Mouse (Mus musculus) heart, embryonic 15.5 days (tissue): ENCODE results near the gene Rcl1. TPM values are rescaled to one million over a fixed set of nuclear protein-coding genes. Genes with fewer than 3 reads are reported as not detected.

Experiments used
- ATAC-seq: fragments of 200-750 bp; cut with Nextera tagmentation; replicated peaks from 2 replicates; pipeline ENCODE4 v1.8.0; 2017; ENCODE audit warnings: low read depth, moderate TSS enrichment; ENCODE audit not compliant: insufficient number of reproducible peaks, insufficient read depth, low FRiP score
- H3K27ac ChIP-seq: fragments of 300-500 bp; sonication (generic); 2 replicates; pipeline ENCODE4 v1.5.1; 2015; ENCODE audit warnings: mild to moderate bottlenecking, inconsistent platforms
- H3K27me3 ChIP-seq: fragments of 300-500 bp; sonication (generic); 2 replicates; pipeline ENCODE4 v1.6.1; 2015; ENCODE audit warnings: inconsistent platforms
- H3K36me3 ChIP-seq: fragments of 300-500 bp; sonication (generic); 2 replicates; pipeline ENCODE4 v1.6.1; 2015; ENCODE audit warnings: mild to moderate bottlenecking, inconsistent platforms
- H3K4me1 ChIP-seq: fragments of 300-500 bp; sonication (generic); replicated peaks from 2 replicates; pipeline ENCODE4 v1.6.1; 2015; ENCODE audit warnings: inconsistent platforms
- H3K4me2 ChIP-seq: fragments of 300-500 bp; sonication (generic); 2 replicates; pipeline ENCODE4 v1.6.1; 2015; ENCODE audit warnings: inconsistent platforms, mild to moderate bottlenecking, moderate library complexity
- H3K4me3 ChIP-seq: fragments of 300-500 bp; sonication (generic); 2 replicates; pipeline ENCODE4 v1.5.1; 2015; ENCODE audit warnings: mild to moderate bottlenecking, inconsistent platforms
- H3K9ac ChIP-seq: fragments of 300-500 bp; sonication (generic); 2 replicates; pipeline ENCODE4 v1.6.1; 2015; ENCODE audit warnings: mild to moderate bottlenecking, inconsistent platforms
- H3K9me3 ChIP-seq: fragments of 300-500 bp; sonication (generic); replicated peaks from 2 replicates; pipeline ENCODE4 v1.6.1; 2016; ENCODE audit warnings: inconsistent platforms
- WGBS: fragments of 180-500 bp; shearing (Covaris S2); methylation state at CpG from one replicate; pipeline ENCODE4 v1.1.7; 2015; ENCODE audit warnings: mixed read lengths; 5-methylcytosine and 5-hydroxymethylcytosine counted together
- polyA plus RNA-seq: library from polyadenylated mRNA; unstranded; fragments of >200 nt; fragmentation: Nextera tagmentation; extraction: Ambion mirVana; gene quantifications from 2 replicates; pipeline ENCODE4 v1.2.1, GENCODE M21; 2015

Rcl1 gene
- polyA plus RNA-seq, 1 experiment from 2014 or later = 14.2 TPM

GRCm38 (mm10) chr19:29155552-29155951 lies 54.4 kb downstream of the Rcl1 start:
- Histone ChIP-seq H3K9me3 (no peaks in the 10 kb centered on the region), H3K36me3 (no peaks in the 10 kb centered on the region), H3K4me1 (no peaks in the 10 kb centered on the region), H3K4me3 (no peak overlapping the region), H3K27ac (no peak overlapping the region), H3K27me3 (no peaks in the 10 kb centered on the region), H3K9ac (no peak overlapping the region), H3K4me2 (no peak overlapping the region)
- ATAC-seq = no peak
- 63% methylated on average over 3 of the region's 3 CpGs for WGBS

- Histone ChIP-seq H3K9me3 (no peaks in the 10 kb centered on the region), H3K4me3 (no peak overlapping the region), H3K27me3 (no peaks in the 10 kb centered on the region), H3K4me1 (no peaks in the 10 kb centered on the region), H3K36me3 (no peaks in the 10 kb centered on the region), H3K4me2 (no peak overlapping the region), H3K9ac (no peak overlapping the region), H3K27ac (no peak overlapping the region)
- 46% methylated on average over 3 of the region's 3 CpGs for WGBS
- ATAC-seq = no peak
Measured at GRCm38 (mm10) chr19:29156417-29156816, 55.2 kb downstream of the Rcl1 start.

GRCm38 (mm10) chr19:29157678-29158466 lies 56.7 kb downstream of the Rcl1 start:
- no peak overlapping the region for H3K9ac ChIP-seq
- H3K36me3 ChIP-seq = no peaks in the 10 kb centered on the region
- 85% methylated on average over 5 of the region's 5 CpGs for WGBS
- no peak overlapping the region for H3K4me2 ChIP-seq
- H3K9me3 ChIP-seq = no peaks in the 10 kb centered on the region
- no peak overlapping the region for H3K27ac ChIP-seq
- no peak overlapping the region for H3K4me3 ChIP-seq
- no peaks in the 10 kb centered on the region for H3K4me1 ChIP-seq
- no peak for ATAC-seq
- no peaks in the 10 kb centered on the region for H3K27me3 ChIP-seq

GRCm38 (mm10) chr19:29158486-29158885 lies 57.3 kb downstream of the Rcl1 start:
- no peaks in the 10 kb centered on the region for H3K4me1 ChIP-seq
- no peak overlapping the region for H3K27ac ChIP-seq
- no peak overlapping the region for H3K4me3 ChIP-seq
- H3K9ac ChIP-seq = no peak overlapping the region
- no peak for ATAC-seq
- no peak overlapping the region for H3K4me2 ChIP-seq
- WGBS = 76% methylated on average over 3 of the region's 3 CpGs
- no peaks in the 10 kb centered on the region for H3K36me3 ChIP-seq
- no peaks in the 10 kb centered on the region for H3K27me3 ChIP-seq
- no peaks in the 10 kb centered on the region for H3K9me3 ChIP-seq

GRCm38 (mm10) chr19:29163817-29164527 lies 62.8 kb downstream of the Rcl1 start:
- no peaks in the 10 kb centered on the region for H3K36me3 ChIP-seq
- no peaks in the 10 kb centered on the region for H3K4me1 ChIP-seq
- H3K4me3 ChIP-seq = no peak overlapping the region
- no peak overlapping the region for H3K9ac ChIP-seq
- no peak for ATAC-seq
- H3K4me2 ChIP-seq = no peak overlapping the region
- WGBS = 80% methylated on average over 4 of the region's 4 CpGs
- H3K27ac ChIP-seq = no peak overlapping the region
- no peaks in the 10 kb centered on the region for H3K9me3 ChIP-seq
- no peaks in the 10 kb centered on the region for H3K27me3 ChIP-seq

GRCm38 (mm10) chr19:29164528-29165166 lies 63.5 kb downstream of the Rcl1 start:
- ATAC-seq = no peak
- H3K27ac ChIP-seq = no peak overlapping the region
- H3K27me3 ChIP-seq = no peaks in the 10 kb centered on the region
- H3K9me3 ChIP-seq = no peaks in the 10 kb centered on the region
- H3K4me1 ChIP-seq = no peaks in the 10 kb centered on the region
- H3K36me3 ChIP-seq = no peaks in the 10 kb centered on the region
- no peak overlapping the region for H3K4me2 ChIP-seq
- WGBS = 74% methylated on average over 7 of the region's 7 CpGs
- no peak overlapping the region for H3K4me3 ChIP-seq
- H3K9ac ChIP-seq = no peak overlapping the region

GRCm38 (mm10) chr19:29167938-29168337 lies 66.8 kb downstream of the Rcl1 start:
- ATAC-seq = no peak
- Histone ChIP-seq H3K27ac (no peak overlapping the region), H3K9ac (no peak overlapping the region), H3K36me3 (no peaks in the 10 kb centered on the region), H3K4me1 (no peaks in the 10 kb centered on the region), H3K4me3 (no peak overlapping the region), H3K9me3 (no peaks in the 10 kb centered on the region), H3K27me3 (no peaks in the 10 kb centered on the region), H3K4me2 (no peak overlapping the region)
- 83% methylated on average over 6 of the region's 6 CpGs for WGBS

- no peak overlapping the region for H3K4me2 ChIP-seq
- no peak for ATAC-seq
- WGBS = 75% methylated on average over 4 of the region's 4 CpGs
Measured at GRCm38 (mm10) chr19:29180336-29180735, 79.2 kb downstream of the Rcl1 start.

GRCm38 (mm10) chr19:29182166-29182565 lies 81.0 kb downstream of the Rcl1 start:
- 76% methylated on average over 5 of the region's 5 CpGs for WGBS
- no peaks in the 10 kb centered on the region for H3K9me3 ChIP-seq
- H3K9ac ChIP-seq = no peak overlapping the region
- H3K27ac ChIP-seq = no peak overlapping the region
- no peak for ATAC-seq
- H3K4me3 ChIP-seq = no peak overlapping the region
- H3K4me1 ChIP-seq = no peaks in the 10 kb centered on the region
- no peaks in the 10 kb centered on the region for H3K27me3 ChIP-seq
- no peaks in the 10 kb centered on the region for H3K36me3 ChIP-seq
- no peak overlapping the region for H3K4me2 ChIP-seq

More at GRCm38 (mm10) chr19:29180336-29180735, 79.2 kb downstream of the Rcl1 start:
- Histone ChIP-seq H3K9me3 (no peaks in the 10 kb centered on the region), H3K27ac (no peak overlapping the region), H3K4me3 (no peak overlapping the region), H3K36me3 (no peaks in the 10 kb centered on the region), H3K9ac (no peak overlapping the region), H3K27me3 (no peaks in the 10 kb centered on the region), H3K4me1 (no peaks in the 10 kb centered on the region)

- no peak overlapping the region for H3K27ac ChIP-seq
- no peaks in the 10 kb centered on the region for H3K36me3 ChIP-seq
- no peaks in the 10 kb centered on the region for H3K9me3 ChIP-seq
- no peaks in the 10 kb centered on the region for H3K4me1 ChIP-seq
- H3K27me3 ChIP-seq = no peaks in the 10 kb centered on the region
- 51% methylated on average over 7 of the region's 7 CpGs for WGBS
- no peak overlapping the region for H3K9ac ChIP-seq
- no peak overlapping the region for H3K4me3 ChIP-seq
- no peak for ATAC-seq
- H3K4me2 ChIP-seq = no peak overlapping the region
Measured at GRCm38 (mm10) chr19:29185122-29185521, 83.9 kb downstream of the Rcl1 start.

GRCm38 (mm10) chr19:29185552-29186232 lies 84.5 kb downstream of the Rcl1 start:
- Histone ChIP-seq H3K4me3 (no peak overlapping the region), H3K36me3 (no peaks in the 10 kb centered on the region), H3K9me3 (no peaks in the 10 kb centered on the region), H3K27me3 (no peaks in the 10 kb centered on the region), H3K4me2 (no peak overlapping the region), H3K27ac (no peak overlapping the region), H3K4me1 (no peaks in the 10 kb centered on the region), H3K9ac (no peak overlapping the region)
- no peak for ATAC-seq
- 51% methylated on average over 9 of the region's 9 CpGs for WGBS
